Mouse (Mus musculus) urinary bladder, postnatal 25 days (tissue): ENCODE results near the gene Btbd8.

Experiments
- DNase-seq: peaks from one replicate; pipeline ENCODE4 v3.0.0; 2022; ENCODE audit warnings: low spot score

Gene Btbd8

GRCm38 (mm10) chr5:107521386-107521785 is 83.6 kb downstream of the Btbd8 start:
- DNase-seq, result no peak

GRCm38 (mm10) chr5:107521897-107522296 is 84.1 kb downstream of the Btbd8 start:
- DNase-seq, result no peak

- DNase-seq, result no peak
Observed at GRCm38 (mm10) chr5:107524281-107524680, 86.5 kb downstream of the Btbd8 start.

GRCm38 (mm10) chr5:107528856-107529255 is 91.1 kb downstream of the Btbd8 start:
- no peak for DNase-seq

GRCm38 (mm10) chr5:107533590-107533989 is 95.8 kb downstream of the Btbd8 start:
- DNase-seq, result no peak

- DNase-seq, result no peak
Observed at GRCm38 (mm10) chr5:107534581-107534980, 96.8 kb downstream of the Btbd8 start, which contains the start of gene 1700028K03Rik. Gene 1700028K03Rik, plus strand, starts transcription at chr5:107534709.

- DNase-seq, result no peak
Observed at GRCm38 (mm10) chr5:107541696-107542095, 103.9 kb downstream of the Btbd8 start.

- DNase-seq, result no peak
Observed at GRCm38 (mm10) chr5:107545927-107546326, 108.1 kb downstream of the Btbd8 start.

GRCm38 (mm10) chr5:107547955-107548354 is 110.2 kb downstream of the Btbd8 start:
- DNase-seq, result no peak

GRCm38 (mm10) chr5:107548444-107548843 is 110.6 kb downstream of the Btbd8 start:
- DNase-seq, result no peak

- DNase-seq, result no peak
Observed at GRCm38 (mm10) chr5:107554336-107554735, 116.5 kb downstream of the Btbd8 start.

GRCm38 (mm10) chr5:107556969-107557368 is 119.2 kb downstream of the Btbd8 start:
- no peak for DNase-seq
